ENCODE assay signal across 8 mouse cellular contexts in the genomic region with DNA sequence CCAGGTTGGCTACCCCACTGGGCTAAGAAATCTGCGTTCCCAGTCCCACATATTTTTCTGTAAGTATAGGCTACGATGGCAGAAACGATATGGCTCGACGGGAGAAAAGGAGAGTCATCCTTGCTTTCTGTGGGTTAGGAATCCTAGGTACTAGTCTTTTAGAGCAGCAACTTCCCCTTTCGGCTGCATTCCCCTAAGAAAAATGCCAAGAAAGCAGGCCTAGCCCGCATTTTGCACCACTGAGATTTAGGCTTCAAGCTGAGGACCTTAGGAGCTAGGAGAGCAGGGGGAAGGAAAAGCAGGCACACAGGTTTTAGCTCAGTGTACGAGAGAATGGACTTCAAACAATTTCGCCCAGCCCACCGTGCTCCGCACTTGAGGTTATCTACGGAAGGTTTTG. TPM values are rescaled to one million over a fixed set of nuclear protein-coding genes. Genes with fewer than 3 reads are reported as not detected.
A peak's percentile ranks its signal among the peaks of the same experiment; 100 is the strongest.
DNase-seq lines count a peak whose midpoint lies in the region; ATAC-seq and TF ChIP-seq lines count a peak whose summit lies in the region.

No protein-coding gene starts in this region.

- whole genome bisulfite sequencing in bone marrow, adult 2 months = 17% methylated on average over 12 of the region's 12 CpGs
- WGBS in hindbrain, embryonic 11.5 days = 33% methylated on average over 12 of the region's 12 CpGs
- 21% methylated on average over 12 of the region's 12 CpGs for WGBS in lung, embryonic 16.5 days

- no peak for ATAC-seq in hindbrain, embryonic 11.5 days (ENCODE audit: low FRiP score)
- ATAC-seq in lung, embryonic 16.5 days (ENCODE audit: low read depth) = no peak

- H3K27me3 ChIP-seq in hindbrain, embryonic 11.5 days (ENCODE audit: control insufficient read depth, insufficient read depth, low read length) = no peaks in the 10 kb centered on the region
- H3K27me3 ChIP-seq in lung, embryonic 16.5 days (ENCODE audit: control insufficient read depth, insufficient read depth, low read depth, low read length) = no peaks in the 10 kb centered on the region

- TF ChIP-seq CTCF in layer of hippocampus, adult 2 months (conservative IDR thresholded peaks at IDR 0.05) = no peak
- TF ChIP-seq CTCF in bone marrow, adult 2 months (IDR thresholded peaks at IDR 0.05; ENCODE audit: control insufficient read depth, insufficient read depth, low read length) = no peak

- H3K9me3 ChIP-seq in hindbrain, embryonic 11.5 days (ENCODE audit: control insufficient read depth, low read length) = no peaks in the 10 kb centered on the region
- no peaks in the 10 kb centered on the region for H3K9me3 ChIP-seq in lung, embryonic 16.5 days (ENCODE audit: control insufficient read depth, low read length)

- DNase-seq in layer of hippocampus, adult 2 months (ENCODE audit: low spot score in 2 of 2) = no peak
- no peak for DNase-seq in layer of hippocampus, adult 9-11 months
- DNase-seq in hindbrain, embryonic 11.5 days (ENCODE audit: low spot score) = peak; percentile 7
- peak; percentile 6 for DNase-seq in testis, postnatal 14 days (ENCODE audit: low spot score)
- no peak for DNase-seq in urinary bladder, adult 2 months (ENCODE audit: low spot score)
- DNase-seq in right cerebral cortex, postnatal 25 days = no peak

- peak overlapping the region; percentile 46 for H3K4me2 ChIP-seq in hindbrain, embryonic 11.5 days (replicated peaks; ENCODE audit: low read depth, low read length)
- H3K4me2 ChIP-seq in lung, embryonic 16.5 days (ENCODE audit: low read depth, low read length) = peak overlapping the region; percentile 58

- TF ChIP-seq POLR2A in bone marrow, adult 2 months (IDR thresholded peaks at IDR 0.05; ENCODE audit: borderline replicate concordance, control insufficient read depth, low read depth, low read length) = no peak

- H3K4me3 ChIP-seq in layer of hippocampus, adult 2 months = peak overlapping the region; percentile 74
- peak overlapping the region; percentile 93 for H3K4me3 ChIP-seq in bone marrow, adult 2 months (replicated peaks; ENCODE audit: control insufficient read depth, low read depth, low read length)
- peak overlapping the region; percentile 60 for H3K4me3 ChIP-seq in hindbrain, embryonic 11.5 days (ENCODE audit: low read depth, low read length)
- peak overlapping the region; percentile 61 for H3K4me3 ChIP-seq in lung, embryonic 16.5 days (ENCODE audit: low read length)

- no peak overlapping the region for H3K27ac ChIP-seq in layer of hippocampus, adult 2 months
- H3K27ac ChIP-seq in bone marrow, adult 2 months (ENCODE audit: control insufficient read depth, insufficient read depth, low read depth, low read length, poor library complexity) = no peak overlapping the region
- no peak overlapping the region for H3K27ac ChIP-seq in hindbrain, embryonic 11.5 days (ENCODE audit: low read depth, low read length)
- peak overlapping the region; percentile 97 for H3K27ac ChIP-seq in lung, embryonic 16.5 days (ENCODE audit: low read length)

- H3K4me1 ChIP-seq in bone marrow, adult 2 months (ENCODE audit: control insufficient read depth, insufficient read depth, low read length) = no peaks in the 10 kb centered on the region
- H3K4me1 ChIP-seq in hindbrain, embryonic 11.5 days (replicated peaks; ENCODE audit: control insufficient read depth, insufficient read depth, low read length) = no peaks in the 10 kb centered on the region
- no peaks in the 10 kb centered on the region for H3K4me1 ChIP-seq in lung, embryonic 16.5 days (replicated peaks; ENCODE audit: control insufficient read depth, insufficient read depth, low read length)

- no peak overlapping the region for H3K9ac ChIP-seq in hindbrain, embryonic 11.5 days (ENCODE audit: low read depth, low read length)
- H3K9ac ChIP-seq in lung, embryonic 16.5 days (ENCODE audit: low read length) = peak overlapping the region; percentile 85

- H3K36me3 ChIP-seq in hindbrain, embryonic 11.5 days (ENCODE audit: control insufficient read depth, insufficient read depth, low read length) = no peaks in the 10 kb centered on the region
- no peaks in the 10 kb centered on the region for H3K36me3 ChIP-seq in lung, embryonic 16.5 days (ENCODE audit: control insufficient read depth, insufficient read depth, low read length)

RNA-seq across cellular contexts. Expression of gene Rap2c, which starts 0.9 kb away (rescaled TPM):
- total RNA-seq in layer of hippocampus, adult 2 months (2021) = 10 to 100 TPM; 25.0 to 26.2 TPM
- 8.7 and 10.0 TPM in 2 replicates for polyA plus RNA-seq in bone marrow, adult 2 months (2011; ENCODE audit: insufficient read depth, insufficient read length, low replicate concordance, missing spikeins)
- 30.8 and 31.4 TPM in 2 replicates for polyA plus RNA-seq in hindbrain, embryonic 11.5 days (2014; fragmentation: Nextera tagmentation; extraction: Ambion mirVana)
- polyA plus RNA-seq in lung, embryonic 16.5 days (2015; fragmentation: Nextera tagmentation; extraction: Ambion mirVana) = 20.3 and 23.3 TPM in 2 replicates
- polyA plus RNA-seq in urinary bladder, adult 2 months (2012; rRNA removed) = 13.6 and 13.9 TPM in 2 replicates

Comparison
In these comparisons a context has a peak if more than half of its experiments do, and no peak if none do; other contexts are left out.
1. DNase-seq: peak in hindbrain, embryonic 11.5 days (single experiment) and testis, postnatal 14 days (single experiment); none in layer of hippocampus, adult 2 months (0 of 2), layer of hippocampus, adult 9-11 months (single experiment), urinary bladder, adult 2 months (single experiment) and right cerebral cortex, postnatal 25 days (single experiment).
2. Peak in every context shown above with its lines, with median percentiles within 50 percentile points of each other: H3K4me3 ChIP-seq.